Mouse (Mus musculus): Measurements from ENCODE around the gene Lhx5.

Lhx5 gene

GRCm38 (mm10) chr5:120433135-120433760, 1.7 kb downstream of the Lhx5 start:
- no peak for DNase-seq

GRCm38 (mm10) chr5:120434231-120434735, 2.8 kb downstream of the Lhx5 start:
- DNase-seq: no peak

- DNase-seq: no peak
These were observed 3.6 kb downstream of the Lhx5 start for GRCm38 (mm10) chr5:120435006-120435681.

- no peak for DNase-seq
These were observed 4.4 kb downstream of the Lhx5 start for GRCm38 (mm10) chr5:120435731-120436501.

GRCm38 (mm10) chr5:120436885-120437495, 5.5 kb downstream of the Lhx5 start:
- no peak for DNase-seq

- no peak for DNase-seq
These were observed 6.0 kb downstream of the Lhx5 start for GRCm38 (mm10) chr5:120437539-120437938.

GRCm38 (mm10) chr5:120437986-120438385, 6.5 kb downstream of the Lhx5 start:
- DNase-seq: no peak

GRCm38 (mm10) chr5:120438469-120438868, 7.0 kb downstream of the Lhx5 start:
- DNase-seq: no peak

GRCm38 (mm10) chr5:120438991-120439710, 7.7 kb downstream of the Lhx5 start:
- no peak for DNase-seq

- no peak for DNase-seq
These were observed 8.6 kb downstream of the Lhx5 start for GRCm38 (mm10) chr5:120439887-120440670.

GRCm38 (mm10) chr5:120440733-120441132, 9.2 kb downstream of the Lhx5 start:
- peak; percentile 95 for DNase-seq

- DNase-seq: peak; percentile 61
These were observed 15.8 kb downstream of the Lhx5 start for GRCm38 (mm10) chr5:120447305-120447704.

GRCm38 (mm10) chr5:120454756-120455337, 23.3 kb downstream of the Lhx5 start:
- DNase-seq: no peak

GRCm38 (mm10) chr5:120456253-120456652, 24.8 kb downstream of the Lhx5 start:
- no peak for DNase-seq

GRCm38 (mm10) chr5:120456841-120457554, 25.5 kb downstream of the Lhx5 start:
- DNase-seq: no peak

GRCm38 (mm10) chr5:120457628-120458027, 26.1 kb downstream of the Lhx5 start:
- DNase-seq: peak; percentile 80

GRCm38 (mm10) chr5:120459133-120459532, 27.6 kb downstream of the Lhx5 start:
- DNase-seq: no peak

GRCm38 (mm10) chr5:120461902-120462301, 30.4 kb downstream of the Lhx5 start:
- DNase-seq: no peak

GRCm38 (mm10) chr5:120464321-120464720, 32.8 kb downstream of the Lhx5 start:
- no peak for DNase-seq

GRCm38 (mm10) chr5:120465062-120465461, 33.6 kb downstream of the Lhx5 start:
- peak; percentile 45 for DNase-seq

- DNase-seq: peak; percentile 38
These were observed 34.4 kb downstream of the Lhx5 start for GRCm38 (mm10) chr5:120465860-120466259.

Data from kidney, postnatal 10 days (tissue).